Mouse (Mus musculus) forebrain, embryonic 10.5 days (tissue): ENCODE results near the gene Skint6. TPM values are rescaled to one million over a fixed set of nuclear protein-coding genes. Genes with fewer than 3 reads are reported as not detected.
"Not testable (repeated sequence)": the region's sequence is repeated elsewhere in the genome, so short reads cannot be mapped to it uniquely, and the experiment has no call there.

Experiments used
- DNase-seq: peaks from one replicate; pipeline ENCODE4 v3.0.0-alpha.2; 2017; ENCODE audit warnings: low spot score; ENCODE audit errors: extremely low spot score
- H3K27ac ChIP-seq: fragments of 300-500 bp; sonication (generic); 2 replicates; pipeline ENCODE4 v1.5.1; 2016; ENCODE audit warnings: mild to moderate bottlenecking
- H3K27me3 ChIP-seq: fragments of 300-500 bp; sonication (generic); 2 replicates; pipeline ENCODE4 v1.6.1; 2016; ENCODE audit warnings: mild to moderate bottlenecking; ENCODE audit not compliant: poor library complexity, severe bottlenecking
- H3K36me3 ChIP-seq: fragments of 300-500 bp; sonication (generic); replicated peaks from 2 replicates; pipeline ENCODE4 v1.6.1; 2016; ENCODE audit warnings: mild to moderate bottlenecking, moderate library complexity
- H3K4me1 ChIP-seq: fragments of 300-500 bp; sonication (generic); 2 replicates; pipeline ENCODE4 v1.6.1; 2016
- H3K4me3 ChIP-seq: fragments of 300-500 bp; sonication (generic); 2 replicates; pipeline ENCODE4 v1.5.1; 2016; ENCODE audit warnings: mild to moderate bottlenecking, moderate library complexity
- H3K9me3 ChIP-seq: fragments of 300-500 bp; sonication (generic); 2 replicates; pipeline ENCODE4 v1.6.1; 2016; ENCODE audit warnings: mild to moderate bottlenecking, moderate library complexity
- WGBS: fragments of 180-500 bp; shearing (Covaris S2); methylation state at CpG from one replicate; pipeline ENCODE4 v1.1.7; 2016; 5-methylcytosine and 5-hydroxymethylcytosine counted together
- polyA plus RNA-seq: library from polyadenylated mRNA; unstranded; fragments of >200 nt; fragmentation: Nextera tagmentation; extraction: Ambion mirVana; gene quantifications from 2 replicates; pipeline ENCODE4 v1.2.1, GENCODE M21; 2016

Skint6 gene
- not detected in 2 replicates for polyA plus RNA-seq

- WGBS = 81% methylated on average over 2 of the region's 2 CpGs
Measured at GRCm38 (mm10) chr4:113286873-113287272, at the start of gene Skint6. TSS of gene Skint6 (minus strand) at chr4:113286973.

GRCm38 (mm10) chr4:113320911-113321310 lies 34.1 kb upstream of the Skint6 start:
- no peak overlapping the region for H3K4me3 ChIP-seq
- no peak overlapping the region for H3K27ac ChIP-seq
- DNase-seq = no peak
- WGBS = 94% methylated on average over 1 of the region's 1 CpGs
- no peaks in the 10 kb centered on the region for H3K36me3 ChIP-seq
- H3K4me1 ChIP-seq = no peaks in the 10 kb centered on the region
- peaks cover 59% of the 10 kb centered on the region for H3K9me3 ChIP-seq
- H3K27me3 ChIP-seq = no peaks in the 10 kb centered on the region

More at GRCm38 (mm10) chr4:113286873-113287272, at the start of gene Skint6:
- Histone ChIP-seq H3K9me3 (peaks cover 11% of the 10 kb centered on the region; the same call in 1 of the 2 replicates), H3K27me3 (no peaks in the 10 kb centered on the region), H3K4me3 (no peak within 1 kb of the TSS), H3K27ac (no peak within 1 kb of the TSS), H3K4me1 (no peaks in the 10 kb centered on the region), H3K36me3 (no peaks in the 10 kb centered on the region)
- DNase-seq = no peak

DNA sequence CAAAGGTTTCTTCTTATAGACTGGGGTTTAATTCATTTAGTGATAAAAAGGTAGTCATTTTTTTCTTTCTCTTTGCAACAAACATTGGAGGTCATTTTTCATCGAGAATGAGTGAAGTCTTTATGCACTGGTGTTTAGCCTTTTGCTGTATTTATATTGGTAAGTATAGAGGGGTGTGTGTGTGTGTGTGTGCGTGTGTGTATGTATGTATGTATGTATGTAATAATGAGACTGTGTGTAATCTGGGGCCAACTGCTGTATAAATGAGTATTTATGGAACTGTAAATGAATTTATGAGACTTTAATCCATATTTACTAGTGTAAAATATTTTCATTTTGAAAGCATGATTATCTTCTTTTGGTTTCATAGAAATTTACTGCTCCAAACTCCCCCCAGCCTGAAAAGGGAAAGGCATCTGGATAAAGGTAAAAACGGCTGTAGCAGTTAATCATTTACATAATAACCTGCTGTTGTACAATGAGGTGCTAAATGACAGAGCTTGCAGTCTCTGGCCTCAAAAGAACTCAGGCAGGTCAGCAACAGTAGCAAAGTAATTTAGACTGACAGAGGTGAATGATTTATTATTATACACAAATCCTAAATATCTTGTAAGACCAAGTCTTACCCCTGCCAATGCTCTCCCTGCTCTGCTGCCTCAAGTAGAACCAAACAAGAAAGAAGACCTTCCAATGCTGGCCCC lies 15.2 kb upstream of the Skint6 start:
- 84% methylated on average over 3 of the region's 3 CpGs for WGBS
- Histone ChIP-seq H3K4me3 (no peak overlapping the region), H3K9me3 (peaks cover 23% of the 10 kb centered on the region), H3K27ac (no peak overlapping the region), H3K27me3 (no peaks in the 10 kb centered on the region), H3K36me3 (no peaks in the 10 kb centered on the region), H3K4me1 (no peaks in the 10 kb centered on the region)
- DNase-seq = no peak

DNA sequence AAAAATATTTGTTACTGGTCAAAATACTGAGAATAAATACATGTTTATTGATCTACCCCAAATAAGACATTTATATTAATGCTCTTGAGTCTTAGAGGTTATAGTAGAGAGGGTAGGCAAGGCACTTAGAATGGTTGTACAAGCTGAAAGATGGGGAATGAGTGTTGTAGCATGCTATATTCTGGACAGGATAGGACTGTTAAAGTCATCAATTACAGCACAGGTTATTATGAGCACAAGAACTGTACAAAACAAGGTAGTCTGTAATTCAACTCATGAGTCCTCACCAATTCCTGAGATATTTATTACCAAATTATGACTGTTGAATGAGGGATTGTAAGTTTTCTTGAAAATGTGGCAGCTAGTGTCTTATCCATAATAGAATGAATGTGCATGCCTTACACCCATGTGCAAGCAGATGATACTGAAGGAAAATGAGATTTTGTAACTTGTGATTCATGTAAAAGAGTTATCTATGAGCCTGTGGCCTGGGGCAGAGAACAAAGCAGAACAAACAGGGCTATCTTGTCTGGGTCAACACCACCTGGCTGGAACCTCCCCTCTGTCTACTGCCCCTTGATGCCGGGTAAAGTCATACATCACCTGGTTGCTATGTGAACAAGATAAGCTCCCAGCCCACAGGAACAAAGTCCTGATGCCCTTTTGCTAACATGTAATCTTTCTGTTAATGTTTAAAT lies 23.3 kb downstream of the Skint6 start:
- H3K27ac ChIP-seq = no peak overlapping the region
- H3K4me3 ChIP-seq = no peak overlapping the region
- H3K9me3 ChIP-seq = peaks cover 36% of the 10 kb centered on the region
- 100% methylated on average over 1 of the region's 1 CpGs for WGBS
- H3K27me3 ChIP-seq = no peaks in the 10 kb centered on the region
- H3K4me1 ChIP-seq = no peaks in the 10 kb centered on the region
- no peak for DNase-seq
- no peaks in the 10 kb centered on the region for H3K36me3 ChIP-seq

GRCm38 (mm10) chr4:113245808-113246207 lies 41.0 kb downstream of the Skint6 start:
- Histone ChIP-seq H3K27me3 (no peaks in the 10 kb centered on the region), H3K36me3 (no peaks in the 10 kb centered on the region), H3K4me1 (no peaks in the 10 kb centered on the region), H3K4me3 (no peak overlapping the region), H3K9me3 (peaks cover 32% of the 10 kb centered on the region), H3K27ac (no peak overlapping the region)
- no peak for DNase-seq

- no peak overlapping the region for H3K27ac ChIP-seq
- 75% methylated on average over 3 of the region's 3 CpGs for WGBS
- no peak overlapping the region for H3K4me3 ChIP-seq
- H3K27me3 ChIP-seq = no peaks in the 10 kb centered on the region
- no peaks in the 10 kb centered on the region for H3K4me1 ChIP-seq
- DNase-seq = no peak
- H3K9me3 ChIP-seq = peaks cover 23% of the 10 kb centered on the region
- H3K36me3 ChIP-seq = no peaks in the 10 kb centered on the region
Measured at GRCm38 (mm10) chr4:113067621-113068020, 219.2 kb downstream of the Skint6 start.

DNA sequence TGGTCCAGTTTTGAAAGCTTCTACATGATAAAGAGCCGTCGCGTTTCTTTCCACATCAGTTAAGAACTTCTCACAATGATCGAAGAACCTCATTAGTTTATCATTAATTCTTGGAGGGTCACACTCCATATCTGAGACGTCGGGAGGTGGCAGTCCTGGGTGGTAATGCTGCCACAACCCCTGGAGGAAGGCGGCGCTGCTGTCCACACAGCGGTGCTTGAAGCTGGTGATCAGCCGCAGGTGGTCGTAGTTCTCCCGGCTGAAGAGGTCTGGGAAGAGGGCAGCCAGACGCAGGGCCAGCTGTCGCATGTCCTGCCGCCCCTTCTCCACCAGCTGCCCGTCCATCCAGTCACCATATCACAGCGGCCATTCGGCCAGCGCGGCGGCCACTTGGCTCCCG lies 307.6 kb downstream of the Skint6 start:
- peaks cover 37% of the 10 kb centered on the region for H3K9me3 ChIP-seq
- WGBS = 30% methylated on average over 22 of the region's 22 CpGs
- H3K4me1 ChIP-seq, H3K27me3 ChIP-seq, H3K36me3 ChIP-seq, DNase-seq, H3K4me3 ChIP-seq, H3K27ac ChIP-seq: not testable (repeated sequence)

GRCm38 (mm10) chr4:112790646-112791045 lies 496.1 kb downstream of the Skint6 start:
- peaks cover 73% of the 10 kb centered on the region for H3K9me3 ChIP-seq
- H3K27ac ChIP-seq = no peak overlapping the region
- no peak for DNase-seq
- 11% methylated on average over 1 of the region's 1 CpGs for WGBS
- H3K4me1 ChIP-seq = no peaks in the 10 kb centered on the region
- H3K36me3 ChIP-seq = no peaks in the 10 kb centered on the region
- H3K27me3 ChIP-seq = no peaks in the 10 kb centered on the region
- no peak overlapping the region for H3K4me3 ChIP-seq

DNA sequence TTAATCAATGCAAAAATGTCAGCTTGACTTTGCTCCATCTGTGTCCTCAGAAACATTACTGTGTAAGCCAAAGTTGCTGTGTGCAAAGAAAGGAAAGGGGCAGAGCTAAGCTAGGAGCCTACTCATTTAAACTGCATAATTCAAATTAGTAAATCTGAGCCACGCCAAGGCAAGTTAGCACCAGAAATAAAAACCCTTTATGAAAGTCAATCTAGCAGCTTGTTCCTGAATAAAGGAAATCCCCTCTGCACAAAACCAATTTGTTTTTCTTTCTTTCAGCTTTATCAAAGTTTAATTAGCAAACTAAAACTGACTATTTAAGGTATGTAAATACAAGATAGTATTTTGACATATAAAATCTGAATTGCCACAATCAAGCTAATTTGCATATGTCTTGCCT lies 512.0 kb downstream of the Skint6 start, which contains the start of gene Skint10:
Gene Skint10 (minus strand): TSS at position 101 of the 400 bp plus-strand sequence.
- Histone ChIP-seq H3K4me3 (no peak within 1 kb of the TSS), H3K27me3 (no peaks in the 10 kb centered on the region), H3K36me3 (no peaks in the 10 kb centered on the region), H3K27ac (no peak within 1 kb of the TSS), H3K4me1 (no peaks in the 10 kb centered on the region), H3K9me3 (peaks cover 12% of the 10 kb centered on the region; the same call in 1 of the 2 replicates)
- DNase-seq = no peak
- 86% methylated on average over 1 of the region's 1 CpGs for WGBS
